Mouse (Mus musculus) stomach, postnatal 0 days (tissue): Measurements from ENCODE around the gene Gpr19. TPM values are rescaled to one million over a fixed set of nuclear protein-coding genes. Genes with fewer than 3 reads are reported as not detected.

Source experiments
- ATAC-seq: fragments of 200-750 bp; cut with Nextera tagmentation; 2 replicates; pipeline ENCODE4 v1.8.0; 2017; ENCODE audit not compliant: low FRiP score, low TSS enrichment
- DNase-seq: peaks from one replicate; pipeline ENCODE4 v3.0.0-alpha.2; 2016; ENCODE audit warnings: low spot score
- H3K27ac ChIP-seq: fragments of 300-500 bp; sonication (generic); replicated peaks from 2 replicates; pipeline ENCODE4 v1.5.1; 2014; ENCODE audit warnings: mild to moderate bottlenecking, control low read depth
- H3K27me3 ChIP-seq: fragments of 300-500 bp; sonication (generic); 2 replicates; pipeline ENCODE4 v1.6.1; 2014; ENCODE audit warnings: low read length; ENCODE audit not compliant: control insufficient read depth, insufficient read depth
- H3K36me3 ChIP-seq: fragments of 300-500 bp; sonication (generic); 2 replicates; pipeline ENCODE4 v1.6.1; 2014; ENCODE audit warnings: low read length, mixed read lengths; ENCODE audit not compliant: control insufficient read depth, insufficient read depth
- H3K4me1 ChIP-seq: fragments of 300-500 bp; sonication (generic); replicated peaks from 2 replicates; pipeline ENCODE4 v1.6.1; 2014; ENCODE audit warnings: antibody characterized with exemption; ENCODE audit not compliant: control insufficient read depth, insufficient read depth
- H3K4me2 ChIP-seq: fragments of 300-500 bp; sonication (generic); replicated peaks from 2 replicates; pipeline ENCODE4 v1.6.1; 2014; ENCODE audit warnings: low read depth, mild to moderate bottlenecking, control low read depth, moderate library complexity
- H3K4me3 ChIP-seq: fragments of 300-500 bp; sonication (generic); 2 replicates; pipeline ENCODE4 v1.5.1; 2014; ENCODE audit warnings: low read depth, low read length, control low read depth
- H3K9ac ChIP-seq: fragments of 300-500 bp; sonication (generic); 2 replicates; pipeline ENCODE4 v1.6.1; 2014; ENCODE audit warnings: mild to moderate bottlenecking, low read length, control low read depth, mixed read lengths
- H3K9me3 ChIP-seq: fragments of 300-500 bp; sonication (generic); 2 replicates; pipeline ENCODE4 v1.6.1; 2016; ENCODE audit warnings: low read length; ENCODE audit not compliant: control insufficient read depth
- CTCF ChIP-seq: IDR thresholded peaks from 2 replicates; pipeline ENCODE4 v1.5.1; 2016; ENCODE audit warnings: antibody characterized with exemption, low read depth, mild to moderate bottlenecking, moderate library complexity
- EP300 ChIP-seq: optimal IDR thresholded peaks from 2 replicates; pipeline ENCODE3; 2016; ENCODE audit warnings: antibody characterized with exemption
- WGBS: fragments of 180-500 bp; shearing (Covaris S2); extraction: QIAGEN DNeasy Blood & Tissue Kit; methylation state at CpG from one replicate; pipeline ENCODE4 v1.1.7; 2014; 5-methylcytosine and 5-hydroxymethylcytosine counted together
- polyA plus RNA-seq: library from polyadenylated mRNA; unstranded; fragments of >200 nt; fragmentation: Nextera tagmentation; extraction: Ambion mirVana; gene quantifications from 2 replicates; pipeline ENCODE4 v1.2.1, GENCODE M21; 2015

Gene Gpr19
- polyA plus RNA-seq, 1 experiment from 2014 or later, result 6.9 TPM

GRCm38 (mm10) chr6:134849461-134849860 is 48.9 kb downstream of the Gpr19 start:
- DNase-seq, result no peak
- Histone ChIP-seq H3K27me3 (no peaks in the 10 kb centered on the region), H3K4me2 (no peak overlapping the region), H3K4me1 (no peaks in the 10 kb centered on the region), H3K9ac (no peak overlapping the region), H3K9me3 (no peaks in the 10 kb centered on the region), H3K27ac (no peak overlapping the region), H3K36me3 (peaks cover 7% of the 10 kb centered on the region; the same call in 1 of the 2 replicates), H3K4me3 (no peak overlapping the region)
- no peak for ATAC-seq
- no peak for TF ChIP-seq CTCF
- TF ChIP-seq EP300, result no peak
- 83% methylated on average over 2 of the region's 2 CpGs for WGBS

GRCm38 (mm10) chr6:134848197-134848890 is 50.0 kb downstream of the Gpr19 start:
- no peak for DNase-seq
- peak; percentile 62 for TF ChIP-seq CTCF
- no peak for TF ChIP-seq EP300
- no peaks in the 10 kb centered on the region for H3K9me3 ChIP-seq
- 75% methylated on average over 5 of the region's 5 CpGs for WGBS
- H3K4me1 ChIP-seq, result no peaks in the 10 kb centered on the region
- H3K9ac ChIP-seq, result no peak overlapping the region
- no peak overlapping the region for H3K27ac ChIP-seq
- H3K4me2 ChIP-seq, result no peak overlapping the region
- no peak for ATAC-seq
- H3K27me3 ChIP-seq, result no peaks in the 10 kb centered on the region
- no peak overlapping the region for H3K4me3 ChIP-seq
- H3K36me3 ChIP-seq, result peaks cover 7% of the 10 kb centered on the region; the same call in 1 of the 2 replicates

- no peak overlapping the region for H3K9ac ChIP-seq
- no peak overlapping the region for H3K4me2 ChIP-seq
- no peak overlapping the region for H3K27ac ChIP-seq
- no peaks in the 10 kb centered on the region for H3K9me3 ChIP-seq
- ATAC-seq (no peak), DNase-seq (no peak)
- no peaks in the 10 kb centered on the region for H3K4me1 ChIP-seq
- 86% methylated on average over 4 of the region's 4 CpGs for WGBS
- H3K27me3 ChIP-seq, result no peaks in the 10 kb centered on the region
- H3K4me3 ChIP-seq, result no peak overlapping the region
- H3K36me3 ChIP-seq, result peaks cover 7% of the 10 kb centered on the region; the same call in 1 of the 2 replicates
- TF ChIP-seq CTCF, result no peak
- TF ChIP-seq EP300, result no peak
Measured at GRCm38 (mm10) chr6:134847550-134847949, 50.8 kb downstream of the Gpr19 start.

- Histone ChIP-seq H3K9ac (no peak overlapping the region), H3K4me1 (no peaks in the 10 kb centered on the region), H3K9me3 (no peaks in the 10 kb centered on the region), H3K36me3 (peaks cover 4% of the 10 kb centered on the region; the same call in 1 of the 2 replicates), H3K4me2 (no peak overlapping the region), H3K27ac (no peak overlapping the region), H3K27me3 (no peaks in the 10 kb centered on the region), H3K4me3 (no peak overlapping the region)
- no peak for DNase-seq
- TF ChIP-seq EP300 (no peak), CTCF (no peak)
- 86% methylated on average over 6 of the region's 6 CpGs for WGBS
- no peak for ATAC-seq
Measured at GRCm38 (mm10) chr6:134846308-134846707, 52.1 kb downstream of the Gpr19 start.

- no peak overlapping the region for H3K4me2 ChIP-seq
- no peak overlapping the region for H3K27ac ChIP-seq
- ATAC-seq, result no peak
- H3K27me3 ChIP-seq, result no peaks in the 10 kb centered on the region
- no peaks in the 10 kb centered on the region for H3K9me3 ChIP-seq
- no peaks in the 10 kb centered on the region for H3K4me1 ChIP-seq
- H3K4me3 ChIP-seq, result no peak overlapping the region
- no peak overlapping the region for H3K9ac ChIP-seq
- DNase-seq, result no peak
- peaks cover 4% of the 10 kb centered on the region; the same call in 1 of the 2 replicates for H3K36me3 ChIP-seq
- TF ChIP-seq EP300, result no peak
- WGBS, result 81% methylated on average over 4 of the region's 4 CpGs
Measured at GRCm38 (mm10) chr6:134845726-134846125, 52.7 kb downstream of the Gpr19 start.

- no peak for DNase-seq
- ATAC-seq, result no peak
- Histone ChIP-seq H3K4me1 (no peaks in the 10 kb centered on the region), H3K4me3 (no peak overlapping the region), H3K27ac (no peak overlapping the region), H3K36me3 (no peaks in the 10 kb centered on the region; the same call in 1 of the 2 replicates), H3K27me3 (no peaks in the 10 kb centered on the region), H3K9me3 (no peaks in the 10 kb centered on the region), H3K4me2 (no peak overlapping the region), H3K9ac (no peak overlapping the region)
- no peak for TF ChIP-seq EP300
- TF ChIP-seq CTCF, result no peak
- 78% methylated on average over 2 of the region's 2 CpGs for WGBS
Measured at GRCm38 (mm10) chr6:134840346-134840745, 58.0 kb downstream of the Gpr19 start.
